Mouse (Mus musculus): Measurements from ENCODE around the gene Cfi. TPM values are rescaled to one million over a fixed set of nuclear protein-coding genes. Genes with fewer than 3 reads are reported as not detected.

Cfi gene
- 6.6 TPM for polyA plus RNA-seq (2014; fragmentation: Illumina TruSeq; extraction: RNeasy Lipid Tissue Mini Kit (QIAGEN cat#74804); ENCODE audit: low read depth, low replicate concordance)

GRCm38 (mm10) chr3:129835388-129835934 is at the start of gene Cfi:
Cfi (plus strand) TSS chr3:129835884.

GRCm38 (mm10) chr3:129803765-129804164 is 31.9 kb upstream of the Cfi start, which contains the start of gene Lrit3:
Lrit3 (minus strand) TSS chr3:129804030.

DNA sequence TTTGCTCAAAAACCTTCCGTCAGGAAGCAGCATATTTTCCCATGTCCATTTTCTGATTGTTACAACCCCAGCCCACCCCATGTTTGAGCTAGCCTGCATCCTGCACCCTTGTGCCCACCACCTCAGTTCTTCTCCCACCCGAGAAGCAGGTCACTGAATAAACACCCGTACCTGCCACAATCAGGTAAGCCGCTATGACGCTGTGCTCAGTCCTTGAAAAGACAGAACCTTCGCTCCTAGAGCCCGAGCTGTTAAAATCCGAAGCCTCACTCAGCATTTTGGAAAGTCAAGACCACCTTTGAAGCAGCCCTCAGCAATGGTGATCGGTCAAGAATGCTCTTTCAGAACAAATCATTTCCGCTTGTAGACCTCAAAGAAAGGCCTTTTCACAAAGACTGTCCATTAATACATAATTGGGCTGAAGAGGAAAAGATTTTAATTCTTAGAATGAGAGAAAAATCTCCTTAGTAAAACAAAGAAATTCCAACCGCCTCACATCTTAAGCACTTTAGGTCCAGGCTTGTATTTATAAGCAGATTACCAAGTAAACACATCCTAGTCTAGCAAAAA is 13.4 kb upstream of the Cfi start, which contains the start of gene Rrh:
Gene Rrh, minus strand, starts transcription at position 382 of the 570 bp plus-strand sequence.

DNA sequence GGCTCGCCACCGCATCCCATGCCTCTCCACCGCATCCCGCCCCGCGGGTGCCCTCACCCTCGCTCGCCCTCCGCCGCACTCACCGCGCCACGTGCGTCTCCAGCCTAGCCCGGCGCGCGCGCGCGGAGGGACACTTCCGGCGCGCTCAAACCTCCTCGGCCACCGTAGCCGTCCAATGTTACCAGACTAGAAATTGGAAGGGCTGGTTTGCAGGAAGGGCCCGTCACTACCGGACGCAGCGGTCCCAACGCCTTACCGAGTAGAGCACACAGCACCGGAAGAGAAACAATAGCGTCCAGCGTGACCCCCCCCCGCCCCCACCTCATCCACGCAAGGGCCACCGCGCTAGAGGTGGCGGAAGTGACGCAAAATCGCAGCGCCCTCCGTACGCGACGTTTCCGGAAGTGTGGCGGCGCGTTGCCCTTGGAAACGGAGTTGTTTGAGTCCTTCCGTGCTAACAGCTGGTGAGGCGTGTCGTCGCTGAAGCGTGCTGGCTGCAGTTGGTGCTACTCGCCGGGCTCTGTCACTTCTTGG is 4.6 kb upstream of the Cfi start, which contains the start of gene Gar1:
Gene Gar1, minus strand, starts transcription at position 362 of the 534 bp plus-strand sequence.

DNA sequence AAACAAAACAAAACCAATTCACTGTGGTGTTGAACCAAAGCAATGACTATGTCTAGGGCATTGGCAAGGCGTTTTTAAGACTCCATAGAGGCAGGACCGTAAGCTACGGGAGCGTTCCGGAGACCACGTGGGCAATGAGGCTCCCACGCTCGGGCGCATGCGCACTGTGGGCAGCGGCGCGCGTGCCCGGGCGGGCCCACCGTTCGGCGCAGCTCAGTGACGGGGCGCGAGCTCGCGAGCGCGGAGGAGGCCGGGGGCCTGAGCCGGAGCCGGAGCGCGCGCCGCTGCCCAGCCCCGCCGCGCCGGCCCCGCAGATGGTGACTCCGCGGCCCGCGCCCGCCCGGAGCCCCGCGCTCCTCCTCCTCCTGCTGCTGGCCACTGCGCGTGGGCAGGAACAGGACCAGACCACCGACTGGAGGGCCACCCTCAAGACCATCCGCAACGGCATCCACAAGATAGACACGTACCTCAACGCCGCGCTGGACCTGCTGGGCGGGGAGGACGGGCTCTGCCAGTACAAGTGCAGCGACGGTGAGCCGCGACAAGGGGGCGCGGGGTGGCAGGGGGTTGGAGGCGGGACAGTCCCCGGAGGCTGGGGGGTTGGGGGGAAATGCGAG is 42.8 kb downstream of the Cfi start, which contains the start of gene Pla2g12a:
Gene Pla2g12a, plus strand, starts transcription at position 202 of the 617 bp plus-strand sequence.

GRCm38 (mm10) chr3:129901271-129901809 is 65.7 kb downstream of the Cfi start, which contains the start of gene Casp6:
Casp6 (plus strand) TSS chr3:129901425.

Other genes with a start within 250 kb of the Cfi start
- gene Egf, start 80.6 kb upstream of the Cfi start, polyA plus RNA-seq (2014; fragmentation: Illumina TruSeq; extraction: RNeasy Lipid Tissue Mini Kit (QIAGEN cat#74804); ENCODE audit: low read depth, low replicate concordance), result 3,062 TPM
- 0.28 TPM for gene Lrit3, start 31.9 kb upstream of the Cfi start, polyA plus RNA-seq (2014; fragmentation: Illumina TruSeq; extraction: RNeasy Lipid Tissue Mini Kit (QIAGEN cat#74804); ENCODE audit: low read depth, low replicate concordance)
- not detected for gene Rrh, start 13.3 kb upstream of the Cfi start, polyA plus RNA-seq (2014; fragmentation: Illumina TruSeq; extraction: RNeasy Lipid Tissue Mini Kit (QIAGEN cat#74804); ENCODE audit: low read depth, low replicate concordance)
- gene Gar1, start 4.5 kb upstream of the Cfi start, polyA plus RNA-seq (2014; fragmentation: Illumina TruSeq; extraction: RNeasy Lipid Tissue Mini Kit (QIAGEN cat#74804); ENCODE audit: low read depth, low replicate concordance), result 30.0 TPM
- 17.8 TPM for gene Pla2g12a, start 42.7 kb downstream of the Cfi start, polyA plus RNA-seq (2014; fragmentation: Illumina TruSeq; extraction: RNeasy Lipid Tissue Mini Kit (QIAGEN cat#74804); ENCODE audit: low read depth, low replicate concordance)
- gene Casp6, start 65.5 kb downstream of the Cfi start, polyA plus RNA-seq (2014; fragmentation: Illumina TruSeq; extraction: RNeasy Lipid Tissue Mini Kit (QIAGEN cat#74804); ENCODE audit: low read depth, low replicate concordance), result 33.2 TPM
- gene Mcub, start 134.3 kb downstream of the Cfi start, polyA plus RNA-seq (2014; fragmentation: Illumina TruSeq; extraction: RNeasy Lipid Tissue Mini Kit (QIAGEN cat#74804); ENCODE audit: low read depth, low replicate concordance), result 2.6 TPM
- 31.2 TPM for gene Sec24b, start 225.7 kb downstream of the Cfi start, polyA plus RNA-seq (2014; fragmentation: Illumina TruSeq; extraction: RNeasy Lipid Tissue Mini Kit (QIAGEN cat#74804); ENCODE audit: low read depth, low replicate concordance)